Mouse (Mus musculus): Measurements from ENCODE around the gene Plcl2. TPM values are rescaled to one million over a fixed set of nuclear protein-coding genes. Genes with fewer than 3 reads are reported as not detected.
A peak's percentile ranks its signal among the peaks of the same experiment; 100 is the strongest.

Plcl2 gene
- polyA plus RNA-seq, 1 experiment from 2014 or later = 6.8 TPM

DNA sequence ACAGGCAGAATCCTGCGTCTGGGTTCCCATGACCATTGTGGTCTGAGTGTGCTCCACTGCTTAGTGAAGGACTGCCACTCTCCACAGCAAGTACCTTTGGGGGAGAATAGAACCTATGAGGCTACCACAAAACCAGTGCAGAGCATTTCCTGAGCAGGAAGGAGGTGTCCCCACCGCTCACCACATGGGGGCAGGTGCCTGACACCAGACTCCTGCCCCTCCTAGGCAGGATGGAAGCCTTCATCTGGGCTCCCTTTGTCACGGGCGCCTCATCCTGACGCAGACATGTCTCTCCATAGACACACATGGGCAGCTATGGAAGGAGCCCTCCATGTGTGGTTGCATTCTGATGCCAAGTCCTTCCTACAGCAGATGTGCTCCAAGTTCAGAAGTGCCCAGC is 222.7 kb downstream of the Plcl2 start:
- Histone ChIP-seq H3K4me2 (ENCODE audit: low read length) (no peak overlapping the region), H3K27ac (replicated peaks in 1 of 2; ENCODE audit: control insufficient read depth in 1 of 2, insufficient read depth in 1 of 2, low read depth in 2 of 2, low read length in 2 of 2) (no peak overlapping the region), H3K4me1 (ENCODE audit: control insufficient read depth in 2 of 2, insufficient read depth in 2 of 2, low read length in 2 of 2) (peaks cover 28 to 34% of the 10 kb centered on the region in 2 experiments), H3K9ac (ENCODE audit: low read length) (no peak overlapping the region), H3K4me3 (ENCODE audit: control insufficient read depth in 1 of 2, insufficient read depth in 1 of 2, low read depth in 1 of 2, low read length in 2 of 2) (no peak overlapping the region), H3K36me3 (ENCODE audit: control insufficient read depth, insufficient read depth, low read length) (0 out of 2 replicates have a peak, but pooled peaks cover 3% of the 10 kb centered on the region), H3K27me3 (ENCODE audit: control insufficient read depth, insufficient read depth, low read length) (no peaks in the 10 kb centered on the region), H3K9me3 (ENCODE audit: control insufficient read depth, low read length) (no peaks in the 10 kb centered on the region)
- WGBS = 89% methylated on average over 5 of the region's 5 CpGs
- ATAC-seq (ENCODE audit: insufficient number of reproducible peaks, insufficient read depth, low FRiP score, low read depth) = no peak

DNA sequence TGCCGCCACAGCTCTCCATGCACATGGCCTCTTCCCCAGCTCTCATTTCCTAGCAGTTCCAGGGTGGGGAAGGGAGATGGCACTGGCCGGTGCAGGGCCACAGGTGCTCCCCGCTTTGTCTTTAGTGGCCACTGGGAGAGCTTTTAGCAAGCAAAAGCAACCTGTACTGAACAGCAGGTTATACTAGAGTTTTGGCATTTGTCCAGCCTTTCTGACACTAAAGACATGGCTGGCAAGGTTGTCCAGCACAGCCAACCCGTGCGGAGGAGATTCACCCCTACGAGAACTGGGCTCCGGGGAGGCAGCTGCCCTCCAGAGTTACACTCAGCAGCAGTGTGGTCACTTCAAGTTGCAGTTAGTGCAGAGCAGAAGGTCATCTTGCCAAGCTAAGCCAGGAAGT is 224.2 kb downstream of the Plcl2 start:
- no peak overlapping the region for H3K27ac ChIP-seq (replicated peaks in 1 of 2; ENCODE audit: control insufficient read depth in 1 of 2, insufficient read depth in 1 of 2, low read depth in 2 of 2, low read length in 2 of 2)
- no peaks in the 10 kb centered on the region for H3K9me3 ChIP-seq (ENCODE audit: control insufficient read depth, low read length)
- no peak overlapping the region for H3K4me2 ChIP-seq (ENCODE audit: low read length)
- H3K9ac ChIP-seq (ENCODE audit: low read length) = no peak overlapping the region
- no peak; the same call in 1 of the 2 replicates for ATAC-seq (ENCODE audit: insufficient number of reproducible peaks, insufficient read depth, low FRiP score, low read depth)
- 0 out of 2 replicates have a peak, but pooled peaks cover 3% of the 10 kb centered on the region for H3K36me3 ChIP-seq (ENCODE audit: control insufficient read depth, insufficient read depth, low read length)
- 74% methylated on average over 7 of the region's 7 CpGs for WGBS
- H3K27me3 ChIP-seq (ENCODE audit: control insufficient read depth, insufficient read depth, low read length) = no peaks in the 10 kb centered on the region
- peaks cover 35 to 43% of the 10 kb centered on the region in 2 experiments for H3K4me1 ChIP-seq (ENCODE audit: control insufficient read depth in 2 of 2, insufficient read depth in 2 of 2, low read length in 2 of 2)
- no peak overlapping the region for H3K4me3 ChIP-seq (ENCODE audit: control insufficient read depth in 1 of 2, insufficient read depth in 1 of 2, low read depth in 1 of 2, low read length in 2 of 2)

- peaks cover 35 to 43% of the 10 kb centered on the region in 2 experiments for H3K4me1 ChIP-seq (ENCODE audit: control insufficient read depth in 2 of 2, insufficient read depth in 2 of 2, low read length in 2 of 2)
- no peak overlapping the region for H3K4me2 ChIP-seq (ENCODE audit: low read length)
- peak overlapping the region in 1 of 2 experiments; percentile 79; a peak in 2 of 4 replicates for H3K27ac ChIP-seq (replicated peaks in 1 of 2; ENCODE audit: control insufficient read depth in 1 of 2, insufficient read depth in 1 of 2, low read depth in 2 of 2, low read length in 2 of 2)
- no peaks in the 10 kb centered on the region for H3K27me3 ChIP-seq (ENCODE audit: control insufficient read depth, insufficient read depth, low read length)
- H3K9me3 ChIP-seq (ENCODE audit: control insufficient read depth, low read length) = no peaks in the 10 kb centered on the region
- H3K4me3 ChIP-seq (ENCODE audit: control insufficient read depth in 1 of 2, insufficient read depth in 1 of 2, low read depth in 1 of 2, low read length in 2 of 2) = no peak overlapping the region
- ATAC-seq (ENCODE audit: insufficient number of reproducible peaks, insufficient read depth, low FRiP score, low read depth) = no peak
- no peak overlapping the region for H3K9ac ChIP-seq (ENCODE audit: low read length)
- H3K36me3 ChIP-seq (ENCODE audit: control insufficient read depth, insufficient read depth, low read length) = 0 out of 2 replicates have a peak, but pooled peaks cover 3% of the 10 kb centered on the region
- 91% methylated on average over 6 of the region's 6 CpGs for WGBS
Observed at GRCm38 (mm10) chr17:50734781-50735180, 225.6 kb downstream of the Plcl2 start.

- Histone ChIP-seq H3K36me3 (ENCODE audit: control insufficient read depth, insufficient read depth, low read length) (0 out of 2 replicates have a peak, but pooled peaks cover 3% of the 10 kb centered on the region), H3K4me1 (ENCODE audit: control insufficient read depth in 2 of 2, insufficient read depth in 2 of 2, low read length in 2 of 2) (peaks cover 33 to 43% of the 10 kb centered on the region in 2 experiments), H3K27me3 (ENCODE audit: control insufficient read depth, insufficient read depth, low read length) (no peaks in the 10 kb centered on the region), H3K27ac (replicated peaks in 1 of 2; ENCODE audit: control insufficient read depth in 1 of 2, insufficient read depth in 1 of 2, low read depth in 2 of 2, low read length in 2 of 2) (peak overlapping the region; percentile 57 to 79), H3K4me3 (ENCODE audit: control insufficient read depth in 1 of 2, insufficient read depth in 1 of 2, low read depth in 1 of 2, low read length in 2 of 2) (no peak overlapping the region), H3K9me3 (ENCODE audit: control insufficient read depth, low read length) (no peaks in the 10 kb centered on the region), H3K4me2 (ENCODE audit: low read length) (peak overlapping the region; percentile 17; the same call in 1 of the 2 replicates), H3K9ac (ENCODE audit: low read length) (peak overlapping the region; percentile 34; the same call in 1 of the 2 replicates)
- peak; percentile 45; the same call in 1 of the 2 replicates for ATAC-seq (ENCODE audit: insufficient number of reproducible peaks, insufficient read depth, low FRiP score, low read depth)
- WGBS = 48% methylated on average over 4 of the region's 4 CpGs
Observed at GRCm38 (mm10) chr17:50735382-50735954, 226.3 kb downstream of the Plcl2 start.

DNA sequence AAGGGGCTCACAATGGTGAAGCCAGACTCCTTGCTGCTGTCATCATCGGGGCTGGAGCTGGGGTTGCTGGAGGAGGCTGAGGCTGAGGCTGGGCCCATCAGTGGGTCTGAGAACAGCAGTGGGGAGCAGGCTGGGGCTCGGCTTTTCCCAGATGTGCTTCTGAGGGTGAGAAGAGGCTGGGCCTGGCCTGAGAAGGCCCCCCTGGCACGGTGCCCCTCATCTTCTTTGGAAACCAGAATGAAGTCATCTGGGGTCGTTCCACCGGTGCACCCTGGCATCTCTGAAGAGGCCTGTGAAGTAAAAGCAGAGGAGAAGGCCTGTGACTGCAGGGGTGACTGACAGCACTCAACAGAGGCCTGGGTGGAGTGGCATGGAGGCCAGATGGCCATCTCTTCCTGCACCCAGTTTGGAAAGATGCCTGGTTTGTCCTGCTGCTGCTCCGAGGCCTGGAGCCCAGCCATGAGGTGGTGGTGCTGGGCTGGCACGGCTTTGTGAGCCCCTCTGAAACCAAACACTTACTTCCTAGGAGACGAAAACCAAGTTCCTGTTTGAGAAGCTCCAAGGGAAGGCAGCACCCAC is 226.8 kb downstream of the Plcl2 start:
- WGBS = 44% methylated on average over 8 of the region's 8 CpGs
- no peak overlapping the region for H3K4me3 ChIP-seq (ENCODE audit: control insufficient read depth in 1 of 2, insufficient read depth in 1 of 2, low read depth in 1 of 2, low read length in 2 of 2)
- H3K9ac ChIP-seq (ENCODE audit: low read length) = peak overlapping the region; percentile 22; the same call in 1 of the 2 replicates
- no peaks in the 10 kb centered on the region for H3K27me3 ChIP-seq (ENCODE audit: control insufficient read depth, insufficient read depth, low read length)
- H3K36me3 ChIP-seq (ENCODE audit: control insufficient read depth, insufficient read depth, low read length) = 0 out of 2 replicates have a peak, but pooled peaks cover 3% of the 10 kb centered on the region
- peak overlapping the region; percentile 17; the same call in 1 of the 2 replicates for H3K4me2 ChIP-seq (ENCODE audit: low read length)
- H3K4me1 ChIP-seq (ENCODE audit: control insufficient read depth in 2 of 2, insufficient read depth in 2 of 2, low read length in 2 of 2) = peaks cover 31 to 40% of the 10 kb centered on the region in 2 experiments
- no peak for ATAC-seq (ENCODE audit: insufficient number of reproducible peaks, insufficient read depth, low FRiP score, low read depth)
- H3K27ac ChIP-seq (replicated peaks in 1 of 2; ENCODE audit: control insufficient read depth in 1 of 2, insufficient read depth in 1 of 2, low read depth in 2 of 2, low read length in 2 of 2) = peak overlapping the region; percentile 57 to 79
- no peaks in the 10 kb centered on the region for H3K9me3 ChIP-seq (ENCODE audit: control insufficient read depth, low read length)

DNA sequence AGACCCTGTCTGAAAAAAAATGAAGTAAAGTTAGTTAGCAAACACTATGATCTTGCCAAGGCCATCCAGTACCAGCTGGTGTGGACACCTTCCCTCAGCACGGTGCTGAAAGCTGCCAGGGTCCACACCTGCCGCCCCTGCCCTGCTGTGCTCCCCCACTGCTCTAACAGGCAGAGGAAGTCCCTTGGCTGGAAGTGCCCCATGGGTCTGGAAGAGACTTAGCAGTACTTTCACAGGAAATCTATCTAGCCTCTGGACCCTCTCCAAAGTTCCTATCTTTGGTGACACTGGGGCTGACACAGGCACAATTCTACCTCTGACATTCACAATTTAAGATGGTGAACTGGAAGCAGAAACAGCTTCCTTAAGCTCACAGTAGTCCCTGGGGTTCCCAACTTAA is 227.9 kb downstream of the Plcl2 start:
- H3K4me1 ChIP-seq (ENCODE audit: control insufficient read depth in 2 of 2, insufficient read depth in 2 of 2, low read length in 2 of 2) = peaks cover 31 to 40% of the 10 kb centered on the region in 2 experiments
- no peak overlapping the region for H3K4me2 ChIP-seq (ENCODE audit: low read length)
- no peaks in the 10 kb centered on the region for H3K27me3 ChIP-seq (ENCODE audit: control insufficient read depth, insufficient read depth, low read length)
- ATAC-seq (ENCODE audit: insufficient number of reproducible peaks, insufficient read depth, low FRiP score, low read depth) = no peak
- H3K9me3 ChIP-seq (ENCODE audit: control insufficient read depth, low read length) = no peaks in the 10 kb centered on the region
- H3K9ac ChIP-seq (ENCODE audit: low read length) = 0 out of 2 replicates have a peak overlapping the region, but pooled peaks have one; percentile 3
- 0 out of 2 replicates have a peak, but pooled peaks cover 3% of the 10 kb centered on the region for H3K36me3 ChIP-seq (ENCODE audit: control insufficient read depth, insufficient read depth, low read length)
- H3K4me3 ChIP-seq (ENCODE audit: control insufficient read depth in 1 of 2, insufficient read depth in 1 of 2, low read depth in 1 of 2, low read length in 2 of 2) = no peak overlapping the region
- peak overlapping the region; percentile 25 to 54; a peak in 2 of 4 replicates for H3K27ac ChIP-seq (replicated peaks in 1 of 2; ENCODE audit: control insufficient read depth in 1 of 2, insufficient read depth in 1 of 2, low read depth in 2 of 2, low read length in 2 of 2)
- WGBS = 11% methylated on average over 2 of the region's 2 CpGs
